Mouse (Mus musculus) liver, postnatal 0 days (tissue): ENCODE results near the gene 4931409K22Rik.
A peak's percentile ranks its signal among the peaks of the same experiment; 100 is the strongest.

ENCODE experiments used
- CTCF ChIP-seq: sonication (generic); IDR thresholded peaks from 2 replicates; pipeline ENCODE4 v1.5.1; 2016; ENCODE audit warnings: antibody characterized with exemption, low read depth
- EP300 ChIP-seq: IDR thresholded peaks from 2 replicates; pipeline ENCODE4 v1.6.1; 2016; ENCODE audit warnings: antibody characterized with exemption, low read depth, mild to moderate bottlenecking

- TF ChIP-seq EP300: no peak
- peak; percentile 21; the same call in 1 of the 2 replicates for TF ChIP-seq CTCF
These were observed 48.2 kb downstream of the 4931409K22Rik start for GRCm38 (mm10) chr5:24508406-24508805.
